Mouse (Mus musculus) ES-E14 (cell line): Measurements from ENCODE around the gene Kcnj1.

Source experiments
- CHD2 ChIP-seq: IDR thresholded peaks from 2 replicates; pipeline ENCODE4 v1.6.1; 2014; ENCODE audit warnings: mild to moderate bottlenecking, low read depth, low read length, inconsistent platforms
- ZNF384 ChIP-seq: IDR thresholded peaks from 2 replicates; pipeline ENCODE4 v1.6.1; 2012; ENCODE audit warnings: low read depth, low read length, inconsistent platforms

DNA sequence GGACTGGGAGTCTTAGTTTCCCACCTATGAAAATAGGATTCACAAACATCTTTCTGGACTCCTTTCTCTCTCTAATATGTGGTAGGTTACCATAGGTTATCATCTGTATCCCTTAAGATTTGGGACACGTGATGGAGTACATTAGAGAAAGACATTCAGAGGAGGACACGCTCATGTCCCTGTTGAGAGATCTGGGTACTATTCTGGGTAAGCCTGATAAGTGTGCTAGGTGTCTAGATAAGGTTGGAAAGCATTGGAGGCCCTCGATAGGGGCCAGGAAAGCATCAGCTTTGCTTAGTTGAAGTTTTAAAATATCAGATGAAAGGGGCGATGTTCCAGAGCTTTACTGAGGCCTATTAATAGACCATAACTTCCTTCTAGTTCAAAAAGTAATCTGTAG is 43.5 kb upstream of the Kcnj1 start:
- TF ChIP-seq CHD2 (no peak), ZNF384 (no peak)
